Mouse (Mus musculus): ENCODE results near the gene Pik3ca.

DNA sequence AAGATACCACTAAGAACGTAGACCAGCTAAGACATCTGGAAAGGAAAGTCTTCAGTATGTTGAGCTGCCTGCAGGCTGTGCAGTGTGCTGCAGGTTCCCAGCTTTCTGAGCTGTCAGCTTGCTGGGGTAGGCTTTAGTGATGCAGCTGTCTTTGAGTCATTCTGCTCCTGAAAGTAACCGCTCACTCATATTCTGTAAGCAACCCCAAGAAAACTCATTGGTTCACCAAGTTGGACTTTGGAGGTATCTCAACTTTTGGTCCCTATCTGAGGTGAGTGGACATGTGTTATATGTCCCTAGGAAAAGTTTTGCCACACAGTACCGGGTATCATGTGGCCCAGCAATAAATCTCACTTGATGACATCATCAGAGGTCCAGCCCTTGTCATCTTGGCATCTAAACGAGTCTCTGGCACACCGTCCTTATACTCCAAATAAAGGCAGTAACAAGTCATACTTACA is 20.3 kb downstream of the Pik3ca start:
- TF ChIP-seq CTCF (conservative IDR thresholded peaks at IDR 0.05; ENCODE audit: low read length) (no peak), NANOG (IDR thresholded peaks at IDR 0.05; ENCODE audit: borderline replicate concordance, low read length) (no peak)
